Mouse (Mus musculus): ENCODE measurements around the gene Alpl. TPM values are rescaled to one million over a fixed set of nuclear protein-coding genes. Genes with fewer than 3 reads are reported as not detected.
A peak's percentile ranks its signal among the peaks of the same experiment; 100 is the strongest.

The Alpl gene
- total RNA-seq, 2 experiments from 2014 or later: 10.0 to 11.0 TPM

DNA sequence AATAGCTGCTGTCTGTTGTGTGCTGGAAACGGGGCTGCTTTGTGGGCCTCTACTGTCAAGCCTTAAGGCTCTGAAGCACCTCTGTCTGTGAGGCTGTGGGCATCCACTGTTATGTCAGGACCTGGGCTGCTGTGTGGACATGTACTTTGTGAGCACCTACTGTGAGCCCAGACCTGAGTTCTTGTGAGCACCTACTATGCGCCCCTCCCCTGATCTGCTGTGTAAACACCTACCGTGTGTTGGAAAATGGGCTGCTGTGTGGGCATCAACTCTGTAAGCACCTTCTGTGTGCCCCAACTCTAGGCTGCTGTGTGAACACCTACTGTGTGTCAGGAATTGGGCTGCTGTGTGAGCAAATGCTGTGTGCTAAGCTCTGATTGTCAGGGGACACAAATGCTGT is 74.0 kb downstream of the Alpl start:
- DNase-seq (ENCODE audit: low spot score in 2 of 2): no peak

DNA sequence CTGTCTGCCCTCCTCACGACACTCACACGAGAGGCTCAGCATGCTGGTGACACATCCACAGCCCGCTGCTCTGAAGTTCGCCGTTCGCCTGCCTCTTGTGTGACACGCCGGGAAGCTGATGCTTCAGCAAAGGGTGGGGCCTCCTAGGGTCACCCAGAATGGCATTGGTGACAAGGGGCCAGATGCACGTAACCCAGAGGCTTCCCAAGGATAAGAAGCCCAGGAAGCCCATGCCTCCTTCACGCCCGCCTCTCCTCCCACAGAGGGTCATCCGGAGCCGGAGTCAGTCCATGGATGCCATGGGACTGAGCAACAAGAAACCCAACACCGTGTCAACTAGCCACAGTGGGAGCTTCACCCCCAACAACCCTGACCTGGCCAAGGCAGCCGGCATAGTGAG is 74.6 kb downstream of the Alpl start:
- DNase-seq (ENCODE audit: low spot score in 2 of 2): no peak

GRCm38 (mm10) chr4:137719378-137720077 is 76.7 kb downstream of the Alpl start:
- DNase-seq (ENCODE audit: low spot score in 2 of 2): no peak

GRCm38 (mm10) chr4:137717671-137718070 is 78.5 kb downstream of the Alpl start:
- DNase-seq (ENCODE audit: low spot score in 2 of 2): no peak

- no peak for DNase-seq (ENCODE audit: low spot score in 2 of 2)
These were observed 79.2 kb downstream of the Alpl start for GRCm38 (mm10) chr4:137717005-137717404.

- DNase-seq (ENCODE audit: low spot score in 2 of 2): no peak
These were observed 82.1 kb downstream of the Alpl start for GRCm38 (mm10) chr4:137714020-137714624.

DNA sequence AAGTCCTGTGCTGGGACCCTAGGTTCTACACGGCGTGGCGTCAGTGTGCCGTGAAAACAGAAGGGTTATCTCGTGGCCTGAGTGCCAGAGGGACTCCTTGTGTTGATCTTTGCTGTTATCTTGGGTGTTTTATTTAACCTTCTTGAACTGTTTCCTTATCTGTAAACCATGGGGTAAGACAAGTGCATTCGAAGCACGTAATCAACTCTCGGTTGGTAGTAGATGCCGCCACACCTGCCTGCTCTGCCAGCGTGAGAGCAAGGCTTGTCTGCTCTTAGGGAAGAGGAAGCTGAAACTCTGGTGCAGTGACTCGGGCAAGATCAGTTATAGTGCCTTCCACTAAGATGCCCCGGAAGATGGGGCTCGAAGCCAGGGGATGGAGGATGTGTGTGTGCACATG is 83.2 kb downstream of the Alpl start:
- no peak for DNase-seq (ENCODE audit: low spot score in 2 of 2)

GRCm38 (mm10) chr4:137707216-137707990 is 88.8 kb downstream of the Alpl start:
- DNase-seq (ENCODE audit: low spot score in 2 of 2): peak; percentile 61 to 66

DNA sequence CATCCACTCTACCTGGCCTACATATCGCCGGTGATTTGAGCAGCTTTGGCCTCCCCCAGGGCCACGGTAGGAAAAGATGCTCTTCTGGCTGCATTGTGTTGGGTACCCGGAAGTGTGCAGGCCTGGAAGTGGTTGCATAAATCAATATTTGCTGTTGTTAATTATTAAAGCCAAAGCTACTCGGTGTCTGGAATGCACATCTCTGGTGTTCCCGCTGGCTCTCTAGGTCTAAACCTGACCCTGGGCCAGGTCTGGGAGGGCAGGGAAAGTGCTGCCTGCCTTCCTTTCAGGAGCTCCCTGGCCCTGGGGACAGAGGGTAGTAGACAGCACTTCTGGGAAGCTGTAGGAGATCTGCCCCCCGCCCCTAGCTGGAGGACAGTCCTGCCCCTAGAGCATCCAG is 89.7 kb downstream of the Alpl start:
- DNase-seq (ENCODE audit: low spot score in 2 of 2): no peak

GRCm38 (mm10) chr4:137705379-137705778 is 90.8 kb downstream of the Alpl start:
- DNase-seq (ENCODE audit: low spot score in 2 of 2): peak in 1 of 2 experiments; percentile 40

- no peak for DNase-seq (ENCODE audit: low spot score in 2 of 2)
These were observed 91.6 kb downstream of the Alpl start for GRCm38 (mm10) chr4:137704561-137704960.

GRCm38 (mm10) chr4:137703077-137703476 is 93.1 kb downstream of the Alpl start:
- DNase-seq (ENCODE audit: low spot score in 2 of 2): no peak

DNA sequence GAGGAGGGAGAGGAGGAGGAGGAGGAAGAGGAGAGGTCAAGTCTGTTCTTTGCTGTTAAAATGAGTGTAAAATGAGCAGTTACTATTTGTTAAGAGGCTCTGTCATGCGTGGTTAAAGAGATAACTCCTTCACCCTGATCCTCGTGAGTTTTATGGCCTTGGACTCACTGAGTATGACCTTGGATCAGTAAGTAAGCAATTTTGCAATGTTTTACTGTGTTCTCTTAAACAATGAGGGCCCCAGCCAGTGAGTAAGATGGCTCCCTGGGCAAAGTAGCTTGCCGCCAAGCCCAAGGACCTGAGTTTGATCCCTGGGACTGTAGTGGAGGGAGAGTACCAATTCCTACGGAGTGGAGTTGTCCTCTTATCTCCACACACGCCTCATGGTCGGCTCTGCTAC is 95.2 kb downstream of the Alpl start:
- no peak for DNase-seq (ENCODE audit: low spot score in 2 of 2)

GRCm38 (mm10) chr4:137699264-137700211 is 96.6 kb downstream of the Alpl start:
- DNase-seq (ENCODE audit: low spot score in 2 of 2): no peak

DNA sequence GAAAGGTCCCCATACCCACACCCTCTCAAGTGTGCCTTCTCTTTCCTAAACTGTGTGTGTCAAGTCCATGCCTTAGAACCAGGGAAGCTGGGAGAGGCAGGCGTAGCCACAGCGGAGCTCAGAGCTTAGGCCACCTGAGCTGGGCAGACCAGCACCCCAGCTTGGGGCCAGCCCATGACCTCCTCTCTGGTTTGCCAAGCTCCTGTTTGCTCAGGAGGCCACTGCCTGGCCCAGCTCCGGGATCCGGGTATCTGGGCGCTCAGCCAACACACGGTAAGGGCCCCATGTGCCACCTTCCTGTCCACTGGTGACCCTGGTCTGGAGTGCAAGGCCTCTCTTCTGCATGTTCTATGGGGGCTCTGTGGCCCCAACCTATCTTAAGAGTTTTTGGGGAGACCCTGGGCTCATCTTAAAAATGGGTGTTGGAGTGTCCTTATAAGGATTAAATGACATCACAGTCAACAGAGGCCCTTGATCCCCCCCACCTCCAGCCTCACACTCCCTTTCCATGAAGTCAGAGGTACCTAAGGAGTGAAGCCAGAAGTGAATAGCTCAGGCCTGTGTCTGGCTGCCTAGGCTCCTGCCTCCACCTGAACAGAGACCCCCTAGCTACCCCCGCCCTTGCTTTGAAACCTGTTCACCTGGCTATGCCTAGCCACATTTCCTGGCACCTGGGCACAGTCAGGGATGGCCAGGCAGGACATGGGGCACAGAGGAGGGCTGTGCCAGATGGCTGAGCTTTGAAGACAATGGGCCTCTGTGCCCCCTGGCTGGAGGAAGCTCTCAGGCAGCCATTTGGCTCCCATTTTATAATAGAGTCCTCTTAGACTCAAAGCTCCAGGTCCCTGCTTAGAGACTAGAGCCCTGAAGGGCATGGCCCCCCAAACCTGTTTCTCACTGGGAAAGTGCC is 97.9 kb downstream of the Alpl start:
- no peak for DNase-seq (ENCODE audit: low spot score in 2 of 2)

- DNase-seq (ENCODE audit: low spot score in 2 of 2): no peak
These were observed 98.9 kb downstream of the Alpl start for GRCm38 (mm10) chr4:137697156-137697885.

- DNase-seq (ENCODE audit: low spot score in 2 of 2): no peak
These were observed 100.3 kb downstream of the Alpl start for GRCm38 (mm10) chr4:137695900-137696299.

DNA sequence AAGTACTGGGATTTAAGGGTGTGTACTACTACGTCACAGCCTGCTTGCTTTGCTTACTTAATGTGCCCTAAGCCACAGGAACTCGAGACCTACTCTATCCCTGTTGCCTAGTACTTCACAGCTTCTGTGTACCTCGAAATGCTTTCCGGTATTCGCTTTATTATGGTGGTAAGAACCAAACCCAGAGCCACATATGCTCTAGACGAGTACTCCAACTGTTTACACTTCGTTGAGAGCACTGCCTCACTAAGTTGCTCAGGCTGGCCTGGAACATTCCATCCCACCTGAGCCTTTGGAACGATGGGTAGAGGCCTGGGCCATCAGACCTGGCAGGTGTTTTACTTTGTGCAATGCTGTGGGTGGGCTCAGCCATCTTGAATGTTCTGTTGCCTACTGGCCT is 100.9 kb downstream of the Alpl start:
- DNase-seq (ENCODE audit: low spot score in 2 of 2): no peak

Measured in left cerebral cortex, adult 18-20 months (tissue).